Mouse (Mus musculus) heart, postnatal 0 days (tissue): Measurements from ENCODE around the gene Ankrd42.

Experiments used
- CTCF ChIP-seq: IDR thresholded peaks from 2 replicates; pipeline ENCODE4 v1.5.1; 2016; ENCODE audit warnings: antibody characterized with exemption, control low read depth, low read depth
- EP300 ChIP-seq: IDR thresholded peaks from 2 replicates; pipeline ENCODE4 v1.6.1; 2016; ENCODE audit warnings: antibody characterized with exemption, low read depth

- no peak for TF ChIP-seq CTCF
- TF ChIP-seq EP300, result no peak
Measured at GRCm38 (mm10) chr7:92658050-92658449, 21.1 kb upstream of the Ankrd42 start.
